Mouse (Mus musculus): Measurements from ENCODE around the gene Daam2.

The Daam2 gene

GRCm38 (mm10) chr17:49432071-49432711 is 132.0 kb downstream of the Daam2 start:
- no peak for DNase-seq (ENCODE audit: low read depth, low spot score)

GRCm38 (mm10) chr17:49431176-49431575 is 133.0 kb downstream of the Daam2 start:
- DNase-seq (ENCODE audit: low read depth, low spot score): no peak

- no peak for DNase-seq (ENCODE audit: low read depth, low spot score)
Observed at GRCm38 (mm10) chr17:49430136-49430535, 134.0 kb downstream of the Daam2 start.

- no peak for DNase-seq (ENCODE audit: low read depth, low spot score)
Observed at GRCm38 (mm10) chr17:49429471-49430129, 134.5 kb downstream of the Daam2 start.

GRCm38 (mm10) chr17:49428751-49429415 is 135.3 kb downstream of the Daam2 start:
- DNase-seq (ENCODE audit: low read depth, low spot score): no peak

GRCm38 (mm10) chr17:49428239-49428688 is 135.9 kb downstream of the Daam2 start, which contains the start of gene Mocs1:
Gene Mocs1 (plus strand): TSS chr17:49428362.
- peak; percentile 93 for DNase-seq (ENCODE audit: low read depth, low spot score)

- DNase-seq (ENCODE audit: low read depth, low spot score): peak; percentile 69
Observed at GRCm38 (mm10) chr17:49427631-49428238, 136.4 kb downstream of the Daam2 start.

GRCm38 (mm10) chr17:49423872-49424271 is 140.3 kb downstream of the Daam2 start:
- DNase-seq (ENCODE audit: low read depth, low spot score): no peak

- no peak for DNase-seq (ENCODE audit: low read depth, low spot score)
Observed at GRCm38 (mm10) chr17:49423067-49423325, 141.1 kb downstream of the Daam2 start.

GRCm38 (mm10) chr17:49422286-49423066 is 141.7 kb downstream of the Daam2 start:
- peak; percentile 9 for DNase-seq (ENCODE audit: low read depth, low spot score)

GRCm38 (mm10) chr17:49419813-49420212 is 144.3 kb downstream of the Daam2 start:
- DNase-seq (ENCODE audit: low read depth, low spot score): no peak

GRCm38 (mm10) chr17:49416228-49416627 is 147.9 kb downstream of the Daam2 start:
- DNase-seq (ENCODE audit: low read depth, low spot score): no peak

- peak; percentile 32 for DNase-seq (ENCODE audit: low read depth, low spot score)
Observed at GRCm38 (mm10) chr17:49413554-49413953, 150.6 kb downstream of the Daam2 start.

- no peak for DNase-seq (ENCODE audit: low read depth, low spot score)
Observed at GRCm38 (mm10) chr17:49412974-49413373, 151.2 kb downstream of the Daam2 start.

Data from A20 (cell line).